Mouse (Mus musculus) heart, postnatal 25 days (tissue): ENCODE data around the gene St6galnac3. TPM values are rescaled to one million over a fixed set of nuclear protein-coding genes. Genes with fewer than 3 reads are reported as not detected.

Experiments
- DNase-seq: peaks from one replicate; pipeline ENCODE4 v3.0.0; 2022; ENCODE audit warnings: low spot score
- intact Hi-C: fragments of 180-260 bp; cut with DNase I; formaldehyde crosslinking; loops from one replicate; pipeline ENCODE4 v1.15.1; 2025
- total RNA-seq, 2 experiments: library from RNA; stranded (reverse); gene quantifications; 2 replicates each; pipeline ENCODE4 v1.2.3; 2021

Gene St6galnac3
- total RNA-seq, 2 experiments from 2014 or later, result 4.4 to 7.5 TPM

DNA sequence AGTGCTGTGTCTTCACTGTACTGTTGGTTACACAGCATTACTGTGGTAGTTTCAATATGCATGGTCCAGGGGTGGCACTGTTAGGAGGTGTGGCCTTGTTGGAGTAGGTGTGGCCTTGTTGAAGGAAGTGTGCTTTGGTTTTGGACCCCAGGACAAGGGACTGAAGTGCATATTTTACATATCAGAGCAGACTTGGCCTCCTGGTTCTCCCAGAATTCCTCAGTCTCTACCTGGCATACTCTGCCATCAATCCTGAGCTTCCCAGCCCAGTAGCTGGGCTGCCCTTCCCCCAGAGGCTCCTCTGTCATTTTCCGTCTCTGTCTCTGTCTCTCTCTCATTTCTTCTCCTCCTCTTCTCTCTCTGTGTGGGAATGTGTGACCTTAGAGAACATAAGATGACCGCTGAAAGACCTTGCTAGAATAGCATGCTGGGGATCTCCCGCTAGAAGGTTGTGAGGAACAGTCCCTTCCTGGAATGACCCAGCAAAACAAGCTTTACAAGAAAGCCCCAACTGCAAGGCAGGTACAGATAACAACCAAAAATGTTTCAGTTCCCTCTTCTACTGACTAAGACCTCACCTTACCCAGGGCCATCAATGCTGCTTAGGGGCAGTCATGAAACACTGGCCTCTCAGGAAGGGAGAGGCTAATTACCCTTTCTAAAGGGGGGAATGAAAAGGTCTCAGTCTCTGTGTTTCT is 272.5 kb downstream of the St6galnac3 start:
- intact Hi-C loops, result no loop called here
- DNase-seq, result no peak

DNA sequence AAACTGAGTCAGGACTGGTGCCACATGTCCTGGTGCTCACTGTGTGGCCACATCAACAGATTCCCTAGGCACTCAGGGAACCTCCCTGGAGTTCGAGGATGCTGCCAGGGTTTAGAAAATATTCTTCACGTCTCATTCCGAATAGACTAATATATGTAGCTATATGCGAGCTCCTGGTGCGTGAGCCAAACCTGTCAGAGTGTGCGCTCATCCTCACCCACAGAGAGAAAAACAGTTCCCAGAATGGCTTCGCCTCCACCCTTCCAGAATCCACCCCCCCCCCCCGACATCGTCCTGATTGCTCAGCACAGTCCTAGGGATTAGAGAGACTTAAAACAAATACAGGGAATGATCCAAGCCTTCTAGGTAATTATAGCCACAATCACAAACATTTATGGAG is 283.6 kb downstream of the St6galnac3 start:
- DNase-seq, result no peak
- intact Hi-C loops, result no loop called here

DNA sequence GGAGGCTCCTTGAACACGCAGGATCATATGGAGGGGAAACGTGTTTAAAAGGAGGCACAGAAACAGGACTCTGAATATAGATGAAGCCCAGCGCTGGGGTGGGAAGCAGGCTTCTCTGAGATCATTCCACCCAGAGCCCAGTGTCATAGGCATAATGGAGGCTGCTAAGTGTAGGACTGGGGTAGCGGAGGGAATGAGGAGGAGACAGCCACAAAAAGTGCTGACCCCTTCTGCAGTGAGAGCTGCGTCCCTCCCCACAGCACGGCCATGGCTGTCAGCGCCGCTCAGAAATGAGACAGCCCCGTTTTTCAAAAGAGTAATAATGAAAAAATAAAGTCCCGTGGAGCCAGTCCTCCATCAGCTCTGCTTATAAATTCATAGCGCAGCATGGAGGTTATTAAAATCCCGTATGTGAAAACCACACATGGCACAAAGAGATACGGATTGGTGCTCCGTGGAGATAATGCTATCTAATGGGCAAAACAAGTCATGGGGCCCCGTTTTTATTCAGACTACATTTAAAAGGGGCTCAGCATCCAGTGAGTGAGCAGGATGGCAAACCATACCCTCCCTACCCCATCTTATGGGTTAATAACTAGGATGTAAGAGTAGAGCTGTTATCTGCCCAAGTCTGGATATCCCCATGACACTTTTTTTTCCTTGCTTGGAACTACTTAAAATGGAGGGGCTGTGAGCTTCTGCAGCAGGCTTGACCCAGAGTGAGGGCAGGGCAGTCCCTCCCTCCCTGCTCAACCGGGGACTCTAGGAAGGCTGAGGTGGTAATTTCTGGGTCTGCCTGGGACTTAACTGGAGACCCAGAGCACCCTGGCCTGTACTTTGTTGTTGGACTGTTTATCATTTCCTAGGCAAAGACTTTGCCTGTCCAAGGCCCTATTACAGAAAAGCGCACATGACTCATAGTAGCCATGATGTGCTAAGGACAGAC is 288.6 kb downstream of the St6galnac3 start:
- intact Hi-C loops, result no loop called here

DNA sequence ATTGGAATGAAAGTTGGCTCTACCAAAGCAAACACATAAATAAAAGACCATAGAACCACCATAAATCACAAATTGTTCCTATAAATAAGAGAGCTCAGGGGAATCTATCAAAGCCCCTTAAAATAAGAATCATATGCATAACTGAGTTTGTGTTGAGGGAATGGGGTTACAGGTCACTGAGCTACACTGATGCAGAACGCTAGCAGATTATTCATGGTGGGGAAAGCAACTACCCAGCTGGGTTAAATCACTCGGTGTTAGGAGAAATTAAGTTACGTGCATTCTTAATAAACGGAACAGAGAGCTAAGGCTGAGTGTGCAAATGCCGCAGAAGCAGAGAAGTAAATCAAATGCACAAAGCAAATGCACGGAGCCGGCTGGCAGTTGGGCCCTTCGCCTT is 292.0 kb downstream of the St6galnac3 start:
- no peak for DNase-seq
- intact Hi-C loops, result no loop called here

More for the DNA sequence above, 288.6 kb downstream of the St6galnac3 start:
- DNase-seq, result no peak

DNA sequence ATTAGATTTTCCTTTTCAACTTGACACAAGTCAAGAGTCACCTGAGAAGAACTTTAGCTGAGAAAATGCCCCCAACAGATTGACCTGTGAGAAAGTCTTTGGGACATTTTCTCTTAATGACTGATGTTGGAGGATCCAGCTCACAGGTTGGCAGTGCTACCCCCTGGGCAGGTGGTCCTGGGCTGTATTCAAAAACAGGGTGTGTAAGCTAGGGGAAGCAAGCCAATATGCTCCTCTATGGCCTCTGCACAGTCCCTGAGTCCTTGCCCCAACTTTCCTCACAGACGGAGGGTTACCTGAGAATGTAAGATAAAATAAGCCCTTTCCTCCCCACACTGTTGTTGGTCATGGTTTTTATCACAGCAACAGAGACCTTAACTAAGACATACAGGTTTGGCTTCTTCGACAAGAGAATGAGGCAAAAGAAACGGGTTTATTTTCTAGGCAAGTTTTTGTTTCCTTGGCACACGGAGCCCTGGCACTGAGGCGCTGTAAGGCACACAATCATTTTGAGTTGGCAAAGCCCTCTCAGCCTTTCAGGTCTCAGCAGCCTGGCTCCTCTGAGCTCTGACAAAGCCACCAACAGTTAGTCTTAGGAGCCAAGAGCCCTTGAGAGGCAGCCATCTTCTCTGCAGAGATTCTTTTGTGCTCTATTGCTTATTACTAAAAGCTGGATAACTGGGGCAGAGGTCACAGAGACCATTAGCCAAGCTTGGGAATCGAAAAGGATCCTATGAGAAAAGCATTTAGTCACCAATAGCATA is 292.7 kb downstream of the St6galnac3 start:
- no peak for DNase-seq
- intact Hi-C loops, result no loop called here

DNA sequence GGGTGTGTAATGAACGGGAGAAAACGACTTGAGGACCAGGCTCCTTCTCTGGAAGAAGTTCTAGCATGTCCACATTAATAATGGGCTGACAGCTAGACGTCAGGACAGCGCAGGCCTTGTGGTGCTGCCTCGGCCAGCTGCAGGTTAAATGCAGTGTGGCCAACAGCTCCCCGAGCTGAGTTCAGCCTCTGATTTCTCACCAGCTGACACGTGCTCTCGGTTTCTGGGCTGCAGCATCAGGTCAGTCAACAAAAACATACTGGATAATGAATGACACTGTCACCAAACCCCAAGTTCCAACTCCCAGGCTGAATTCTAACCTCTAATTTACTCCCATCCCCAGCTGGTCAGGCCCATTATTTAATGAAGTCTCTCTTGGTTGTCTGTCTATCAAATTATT is 295.1 kb downstream of the St6galnac3 start:
- intact Hi-C loops, result no loop called here
- no peak for DNase-seq

DNA sequence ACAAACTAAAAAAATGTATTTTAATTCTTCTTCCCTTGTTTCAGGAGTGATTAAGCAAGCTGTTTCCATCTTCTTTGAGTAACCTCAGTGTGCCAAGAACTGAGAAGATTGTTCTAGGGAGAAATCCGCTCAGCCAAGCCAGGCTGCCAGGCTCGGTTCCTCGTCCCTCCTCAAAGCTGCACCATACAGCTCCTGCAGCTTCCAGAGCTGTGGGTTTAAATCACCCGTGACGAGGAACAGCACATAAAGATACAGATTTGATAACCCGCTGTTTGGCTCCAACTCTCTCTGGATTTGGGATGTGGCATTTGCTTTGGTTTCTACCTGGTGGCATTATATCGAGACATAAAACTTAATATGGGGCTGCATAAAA is 303.1 kb downstream of the St6galnac3 start:
- no peak for DNase-seq
- intact Hi-C loops, result no loop called here

DNA sequence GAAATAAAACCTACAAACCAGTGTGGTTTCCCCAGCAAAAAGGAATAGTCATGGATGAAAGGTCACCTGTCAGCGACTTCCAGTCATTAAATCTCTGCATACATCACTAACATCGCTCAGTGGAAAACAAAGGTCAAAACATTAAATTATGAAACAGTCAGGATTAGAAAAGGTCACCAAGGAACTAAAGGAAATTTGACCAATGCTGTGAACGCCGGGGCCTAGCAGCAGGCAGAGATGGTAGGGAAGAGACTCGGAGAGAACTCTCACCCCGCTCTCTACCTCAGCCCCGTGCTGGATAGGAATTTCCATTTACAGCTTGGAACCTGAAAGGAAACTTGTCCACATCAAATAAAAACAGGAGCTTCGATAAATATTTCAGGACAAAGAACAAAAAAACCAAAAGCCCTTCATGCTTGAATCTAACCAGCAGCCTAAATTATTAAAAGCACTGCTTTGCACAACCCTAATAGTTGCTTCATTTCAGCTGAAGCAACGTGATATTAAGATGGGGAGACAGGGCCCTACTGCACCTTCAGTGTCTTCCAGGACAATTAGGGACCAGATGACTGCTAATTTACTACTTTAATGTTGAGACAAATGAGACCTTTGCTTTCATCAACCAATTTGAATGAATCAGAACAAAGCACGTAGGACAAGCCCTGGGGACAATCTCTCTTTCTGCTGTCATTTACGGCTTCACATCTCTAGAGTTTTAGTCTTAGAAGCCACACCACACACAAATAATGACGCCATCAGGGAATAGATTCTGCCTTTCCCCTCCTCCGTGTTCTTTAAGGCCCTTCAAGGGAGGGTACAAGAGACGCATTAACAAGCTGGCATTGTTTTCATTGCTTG is 303.7 kb downstream of the St6galnac3 start:
- intact Hi-C loops, result no loop called here

DNA sequence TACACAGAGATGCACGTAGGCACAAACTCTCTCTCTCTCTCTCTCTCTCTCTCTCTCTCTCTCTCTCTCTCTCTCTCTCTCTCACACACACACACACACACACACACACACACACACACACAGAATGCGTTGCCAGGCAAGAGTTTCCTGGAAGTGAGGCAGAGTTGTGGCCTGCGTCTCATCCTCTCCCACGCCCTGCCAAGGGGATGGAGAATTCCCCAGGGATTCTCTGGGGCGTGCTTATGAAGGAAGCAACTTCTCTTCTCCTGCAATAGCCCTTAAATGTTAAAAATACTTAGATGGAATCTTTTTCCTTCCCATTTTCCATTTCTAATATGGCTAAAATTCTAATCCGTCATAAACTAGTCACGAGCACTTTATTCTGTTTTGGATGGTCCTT is 305.6 kb downstream of the St6galnac3 start:
- DNase-seq, result no peak
- intact Hi-C loops, result no loop called here

More for the DNA sequence above, 303.7 kb downstream of the St6galnac3 start:
- no peak for DNase-seq

DNA sequence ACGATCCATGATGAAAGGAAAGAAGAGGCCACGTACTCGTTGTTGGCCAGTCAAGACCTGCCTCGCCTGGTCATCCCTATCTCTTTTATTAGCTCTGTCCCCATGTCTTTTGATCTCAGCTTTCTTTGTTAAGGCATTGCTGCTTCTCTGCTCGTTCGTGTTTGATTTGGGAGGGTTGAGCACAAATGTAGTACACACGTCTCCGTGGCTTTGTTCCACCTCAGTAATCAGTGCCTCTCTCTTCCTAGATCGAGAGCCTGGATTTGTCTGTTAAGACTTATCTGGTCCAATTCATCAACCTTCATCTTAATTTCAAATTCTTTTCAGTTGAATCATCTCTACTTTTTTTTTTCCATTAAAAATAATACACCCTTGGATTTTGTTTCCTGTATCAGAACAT is 308.0 kb downstream of the St6galnac3 start:
- no peak for DNase-seq
- intact Hi-C loops, result no loop called here

DNA sequence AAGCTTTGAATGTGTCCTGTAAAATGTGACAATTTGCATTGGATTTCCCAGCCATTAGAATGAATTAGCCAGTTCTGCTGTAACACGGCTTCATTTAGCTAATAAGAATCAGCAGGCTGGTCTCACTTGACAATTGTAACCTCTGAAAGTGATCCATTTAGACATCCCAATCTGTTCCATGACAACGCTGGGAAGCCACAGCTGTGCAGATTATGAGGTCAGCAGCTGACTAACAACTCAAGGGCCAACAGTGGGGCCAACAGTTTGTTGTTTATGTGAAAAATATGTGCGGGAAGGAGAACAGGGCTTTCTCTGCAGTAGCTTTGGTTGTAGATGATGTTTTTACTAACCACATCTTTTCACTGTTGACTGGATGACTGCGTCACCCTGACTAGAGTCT is 308.6 kb downstream of the St6galnac3 start:
- DNase-seq, result no peak
- intact Hi-C loops, result no loop called here

DNA sequence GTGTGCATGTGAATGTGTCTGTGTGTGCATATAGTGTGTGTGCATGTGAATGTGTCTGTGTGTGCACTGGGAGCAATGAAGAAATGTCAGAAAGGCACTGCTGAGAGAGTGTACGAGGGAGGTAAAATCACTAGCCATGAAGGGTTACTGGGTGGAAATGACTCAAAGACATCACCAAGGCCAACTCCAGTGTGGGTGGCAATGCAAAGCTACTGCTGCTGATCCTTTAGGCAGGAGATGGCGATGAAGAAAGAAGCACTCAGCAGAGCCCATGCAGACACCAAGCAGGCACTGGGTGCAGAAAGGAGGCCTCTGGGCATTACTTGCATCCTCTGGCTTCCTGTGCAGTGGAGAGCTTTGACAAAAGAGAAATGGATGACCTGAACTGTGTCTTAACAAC is 310.8 kb downstream of the St6galnac3 start:
- no peak for DNase-seq
- intact Hi-C loops, result no loop called here

DNA sequence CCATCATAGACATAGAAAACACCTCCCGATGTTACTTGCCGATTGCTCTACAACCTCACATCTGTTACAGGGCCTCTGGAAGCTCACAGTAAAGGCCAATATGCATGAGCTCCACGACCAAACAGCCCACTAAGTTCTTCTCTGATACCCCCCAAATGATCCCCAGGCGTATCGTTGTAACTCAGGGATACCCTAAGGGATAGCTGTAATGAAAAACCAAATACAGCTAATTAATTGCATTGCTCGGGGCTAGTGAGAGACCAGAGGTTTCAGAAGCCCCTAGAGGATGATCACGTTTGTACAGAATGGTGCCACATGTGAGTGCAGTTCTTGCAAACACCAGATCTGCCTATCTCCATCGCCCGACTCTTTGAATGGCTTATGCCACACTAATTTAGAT is 315.7 kb downstream of the St6galnac3 start:
- intact Hi-C loops, result no loop called here
- DNase-seq, result no peak

DNA sequence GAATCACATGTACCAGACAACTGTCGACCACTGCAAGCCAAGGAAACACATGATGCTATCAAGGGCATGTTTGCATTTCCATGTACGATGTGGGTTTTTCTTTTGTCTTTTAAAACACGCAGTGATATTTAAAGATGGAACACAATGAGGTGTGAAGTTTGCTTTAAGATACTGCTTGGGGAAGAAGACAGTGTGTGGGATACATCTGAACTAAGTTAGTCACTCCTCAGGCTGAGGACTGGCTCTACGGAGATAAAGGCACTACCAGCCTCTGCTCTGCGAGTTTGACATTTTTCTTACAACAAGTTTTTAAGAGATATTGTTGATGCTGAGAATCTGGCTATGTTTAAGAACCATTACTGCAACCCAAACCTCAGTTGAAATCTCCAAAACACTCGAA is 316.6 kb downstream of the St6galnac3 start:
- intact Hi-C loops, result no loop called here
- no peak for DNase-seq

DNA sequence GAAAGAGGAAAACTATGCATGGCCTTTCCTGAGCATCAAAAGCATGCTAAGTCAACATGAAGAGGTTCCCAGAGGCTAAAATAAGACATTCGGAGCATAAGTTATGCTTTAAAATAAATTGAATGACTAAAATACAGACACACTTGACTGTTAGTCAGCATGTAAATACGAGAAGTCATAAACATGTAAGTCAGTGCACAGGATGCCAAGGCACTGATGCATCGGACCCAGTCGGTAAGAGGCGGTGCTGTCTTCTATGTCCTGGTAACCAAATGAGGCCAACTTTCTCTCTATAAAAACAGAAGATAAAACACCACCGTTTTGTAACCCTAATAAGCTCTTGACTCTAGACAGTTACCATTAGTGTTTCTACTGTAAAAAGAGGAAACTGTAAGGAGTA is 317.3 kb downstream of the St6galnac3 start:
- intact Hi-C loops, result no loop called here
- no peak for DNase-seq

DNA sequence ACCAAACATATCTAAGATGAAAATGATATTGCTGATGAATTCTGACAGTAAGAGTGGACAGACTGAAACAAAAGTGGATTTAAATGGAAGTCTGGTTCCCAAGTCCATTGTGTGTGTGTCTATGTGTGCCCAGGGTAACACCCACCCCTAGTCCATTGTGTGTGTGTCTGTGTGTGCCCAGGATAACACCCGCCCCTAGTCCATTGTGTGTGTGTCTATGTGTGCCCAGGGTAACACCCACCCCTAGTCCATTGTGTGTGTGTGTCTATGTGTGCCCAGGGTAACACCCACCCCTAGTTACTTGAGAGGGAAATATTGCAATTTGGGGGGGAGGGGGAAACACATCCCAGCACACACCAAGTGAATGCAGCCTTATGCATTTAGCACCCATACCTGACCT is 318.1 kb downstream of the St6galnac3 start:
- DNase-seq, result no peak
- intact Hi-C loops, result no loop called here

DNA sequence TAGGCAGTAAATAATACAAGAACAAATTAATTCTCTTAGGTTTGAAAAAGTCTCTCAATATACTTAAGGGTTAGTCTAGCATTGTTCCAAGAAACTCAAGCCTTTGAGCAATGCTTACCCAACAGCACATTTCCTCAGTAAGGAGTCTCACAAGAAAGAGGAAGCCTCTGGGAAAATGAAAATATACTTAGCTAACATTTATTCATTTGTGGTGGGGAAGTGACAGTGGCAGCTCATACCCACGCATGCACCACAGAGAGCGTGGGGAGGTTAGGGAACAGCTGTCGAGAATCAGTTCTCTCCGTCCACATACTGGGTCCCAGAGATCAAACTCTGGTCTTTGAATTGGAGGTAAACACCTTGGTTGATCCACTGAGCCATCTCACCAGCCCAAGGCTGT is 318.8 kb downstream of the St6galnac3 start:
- DNase-seq, result no peak
- intact Hi-C loops, result no loop called here

DNA sequence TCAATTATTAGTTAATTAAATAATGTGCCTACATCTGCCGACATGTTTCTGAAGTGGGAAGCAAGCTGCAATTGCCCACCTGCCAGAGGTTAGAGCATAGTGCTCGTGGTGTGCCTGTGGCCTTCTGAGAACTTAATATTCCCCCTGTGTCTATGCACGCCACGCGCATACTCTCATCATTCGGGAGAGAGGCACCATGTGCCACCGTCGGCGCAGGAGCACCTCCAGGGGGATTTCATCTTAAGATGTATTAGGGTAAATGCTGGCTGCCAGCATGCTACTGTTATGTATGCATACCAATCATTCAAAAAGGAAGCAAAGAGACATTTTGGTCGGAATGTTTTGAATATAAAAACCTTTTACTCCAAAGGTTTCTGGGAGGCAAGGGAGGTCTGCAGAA is 319.3 kb downstream of the St6galnac3 start:
- intact Hi-C loops, result no loop called here
- no peak for DNase-seq

DNA sequence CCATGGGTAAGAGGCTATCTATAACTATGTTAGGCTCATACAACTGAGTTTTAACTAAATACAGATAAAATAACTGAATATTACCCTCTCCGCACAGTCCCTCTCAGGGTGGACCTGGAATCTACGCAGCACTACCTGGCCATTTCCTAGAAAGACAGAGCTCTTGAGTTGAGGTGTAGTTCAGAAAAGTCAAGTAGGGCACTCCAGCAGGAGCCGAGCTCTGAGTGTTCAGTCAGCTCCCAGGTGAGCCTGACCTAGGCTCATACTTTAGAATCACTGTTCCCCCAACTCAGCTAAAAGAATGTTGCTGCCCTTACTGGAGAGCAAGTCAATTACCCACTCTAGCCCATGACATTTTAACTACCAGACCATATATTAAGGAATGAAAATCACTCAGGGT is 324.7 kb downstream of the St6galnac3 start:
- intact Hi-C loops, result no loop called here

DNA sequence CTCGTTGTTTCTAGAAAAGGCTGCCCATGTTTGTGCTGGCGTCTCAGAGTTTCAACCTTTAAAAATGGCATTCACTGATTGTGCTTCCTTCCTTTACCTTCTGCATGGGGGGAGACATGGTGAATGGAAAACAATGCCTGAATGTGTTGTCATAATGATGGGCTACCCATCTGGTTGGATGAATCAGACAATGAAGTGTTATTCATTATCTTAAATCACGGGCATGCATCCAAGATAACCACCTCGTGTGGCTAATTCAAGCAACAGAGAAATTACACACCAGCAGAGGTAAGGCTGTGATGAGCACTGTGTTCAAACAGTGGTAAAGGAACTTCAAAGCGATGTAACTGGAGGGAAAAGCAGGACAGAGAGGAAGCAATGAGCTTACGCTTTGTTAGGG is 325.4 kb downstream of the St6galnac3 start:
- DNase-seq, result no peak
- intact Hi-C loops, result no loop called here

More for the DNA sequence above, 324.7 kb downstream of the St6galnac3 start:
- DNase-seq, result no peak
